Mouse (Mus musculus) midbrain, postnatal 0 days (tissue): Measurements from ENCODE around the gene Abca2. TPM values are rescaled to one million over a fixed set of nuclear protein-coding genes. Genes with fewer than 3 reads are reported as not detected.

Experiments used
- ATAC-seq: fragments of 200-750 bp; cut with Nextera tagmentation; 2 replicates; pipeline ENCODE4 v1.8.0; 2017; ENCODE audit warnings: moderate number of reproducible peaks, mild to moderate bottlenecking, moderate TSS enrichment, moderate library complexity; ENCODE audit not compliant: low FRiP score
- DNase-seq: peaks from one replicate; pipeline ENCODE4 v3.0.0-alpha.2; 2015; ENCODE audit warnings: low spot score
- H3K27ac ChIP-seq: fragments of 300-500 bp; sonication (generic); 2 replicates; pipeline ENCODE4 v1.5.1; 2014; ENCODE audit warnings: low read depth, mild to moderate bottlenecking, low read length, mixed read lengths
- H3K27me3 ChIP-seq: fragments of 300-500 bp; sonication (generic); 2 replicates; pipeline ENCODE4 v1.6.1; 2014; ENCODE audit warnings: low read length, control low read depth, mixed read lengths; ENCODE audit not compliant: insufficient read depth
- H3K36me3 ChIP-seq: fragments of 300-500 bp; sonication (generic); 2 replicates; pipeline ENCODE4 v1.6.1; 2014; ENCODE audit warnings: low read length, control low read depth, mixed read lengths; ENCODE audit not compliant: insufficient read depth
- H3K4me1 ChIP-seq: fragments of 300-500 bp; sonication (generic); 2 replicates; pipeline ENCODE4 v1.6.1; 2014; ENCODE audit warnings: mild to moderate bottlenecking, control low read depth, antibody characterized with exemption, low read length, mixed read lengths; ENCODE audit not compliant: insufficient read depth
- H3K4me2 ChIP-seq: fragments of 300-500 bp; sonication (generic); 2 replicates; pipeline ENCODE4 v1.6.1; 2014; ENCODE audit warnings: low read depth, mild to moderate bottlenecking, low read length, mixed read lengths; ENCODE audit not compliant: poor library complexity, severe bottlenecking
- H3K4me3 ChIP-seq: fragments of 300-500 bp; sonication (generic); 2 replicates; pipeline ENCODE4 v1.5.1; 2014; ENCODE audit warnings: low read depth, mild to moderate bottlenecking, low read length, moderate library complexity
- H3K9ac ChIP-seq: fragments of 300-500 bp; sonication (generic); replicated peaks from 2 replicates; pipeline ENCODE4 v1.6.1; 2014; ENCODE audit warnings: mild to moderate bottlenecking, low read length, moderate library complexity, mixed read lengths; ENCODE audit not compliant: poor library complexity, severe bottlenecking
- H3K9me3 ChIP-seq: fragments of 300-500 bp; sonication (generic); 2 replicates; pipeline ENCODE4 v1.6.1; 2016; ENCODE audit warnings: low read length, control low read depth
- CTCF ChIP-seq: IDR thresholded peaks from 2 replicates; pipeline ENCODE4 v1.5.1; 2016; ENCODE audit warnings: antibody characterized with exemption, mild to moderate bottlenecking
- WGBS: fragments of 180-500 bp; shearing (Covaris S2); extraction: QIAGEN DNeasy Blood & Tissue Kit; methylation state at CpG from one replicate; pipeline ENCODE4 v1.1.7; 2014; 5-methylcytosine and 5-hydroxymethylcytosine counted together
- polyA plus RNA-seq: library from polyadenylated mRNA; unstranded; fragments of >200 nt; fragmentation: Nextera tagmentation; extraction: Ambion mirVana; gene quantifications from 2 replicates; pipeline ENCODE4 v1.2.1, GENCODE M21; 2015
- total RNA-seq: library from RNA; depleted of rRNA; stranded (reverse); fragments of >200 nt; gene quantifications from 2 replicates; pipeline ENCODE4 v1.2.3, GENCODE M21; 2014

Abca2 gene
- total and polyA plus RNA-seq, 2 experiments from 2014 or later = 13.5 to 84.3 TPM

- DNase-seq (peak; percentile 6), ATAC-seq (no peak)
- H3K9ac ChIP-seq = peak overlapping the region; percentile 93
- H3K36me3 ChIP-seq = peaks cover 20% of the 10 kb centered on the region
- peak overlapping the region; percentile 86; the same call in 1 of the 2 replicates for H3K27ac ChIP-seq
- TF ChIP-seq CTCF = no peak
- peak overlapping the region; percentile 69 for H3K4me2 ChIP-seq
- H3K4me1 ChIP-seq = peaks cover 16% of the 10 kb centered on the region
- H3K4me3 ChIP-seq = peak overlapping the region; percentile 86
- H3K27me3 ChIP-seq = no peaks in the 10 kb centered on the region
- no peaks in the 10 kb centered on the region for H3K9me3 ChIP-seq
- 59% methylated on average over 5 of the region's 5 CpGs for WGBS
These were observed 1.1 kb downstream of the Abca2 start for GRCm38 (mm10) chr2:25429435-25430180.

GRCm38 (mm10) chr2:25430395-25431233, 2.1 kb downstream of the Abca2 start:
- H3K27me3 ChIP-seq = no peaks in the 10 kb centered on the region
- peak overlapping the region; percentile 69 for H3K4me2 ChIP-seq
- H3K27ac ChIP-seq = no peak overlapping the region
- ATAC-seq (no peak), DNase-seq (peak; percentile 32)
- H3K9me3 ChIP-seq = no peaks in the 10 kb centered on the region
- peaks cover 30% of the 10 kb centered on the region for H3K36me3 ChIP-seq
- peak overlapping the region; percentile 33; the same call in 1 of the 2 replicates for H3K9ac ChIP-seq
- peak overlapping the region; percentile 1; the same call in 1 of the 2 replicates for H3K4me3 ChIP-seq
- H3K4me1 ChIP-seq = peaks cover 16% of the 10 kb centered on the region
- WGBS = 50% methylated on average over 17 of the region's 17 CpGs
- TF ChIP-seq CTCF = no peak

DNA sequence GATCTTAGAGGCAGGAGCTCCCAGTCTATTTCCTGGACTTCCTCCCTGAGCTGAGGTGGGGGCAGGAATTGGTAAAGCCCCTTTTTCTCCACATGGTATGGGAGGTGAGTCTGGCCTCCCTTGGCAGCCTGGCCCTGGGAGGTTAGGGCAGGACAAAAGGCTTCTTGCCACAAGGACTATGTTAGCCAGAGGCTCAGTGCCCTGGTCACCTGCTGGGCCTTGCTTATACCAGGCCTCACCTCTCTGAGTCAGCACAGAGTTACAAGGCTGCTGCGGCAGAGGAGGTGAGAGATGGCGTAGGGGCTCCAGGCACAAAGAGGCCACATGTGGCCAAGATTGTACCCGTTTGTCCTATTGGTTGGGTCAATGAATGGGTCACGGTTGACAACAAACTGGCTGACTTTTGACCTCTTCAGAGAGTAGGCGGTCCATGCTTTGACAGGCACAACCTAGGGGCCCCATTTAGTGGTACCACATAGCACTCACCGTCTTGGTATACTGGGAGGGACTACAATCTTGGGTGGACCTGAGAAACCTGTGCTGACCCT, 2.9 kb downstream of the Abca2 start:
- no peak overlapping the region for H3K4me3 ChIP-seq
- 44% methylated on average over 6 of the region's 6 CpGs for WGBS
- no peaks in the 10 kb centered on the region for H3K27me3 ChIP-seq
- peak overlapping the region; percentile 33; the same call in 1 of the 2 replicates for H3K9ac ChIP-seq
- no peak overlapping the region for H3K27ac ChIP-seq
- H3K9me3 ChIP-seq = no peaks in the 10 kb centered on the region
- ATAC-seq = no peak
- H3K4me2 ChIP-seq = peak overlapping the region; percentile 69
- DNase-seq = no peak
- peaks cover 16% of the 10 kb centered on the region for H3K4me1 ChIP-seq
- H3K36me3 ChIP-seq = peaks cover 37% of the 10 kb centered on the region
- TF ChIP-seq CTCF = no peak

- DNase-seq = no peak
- Histone ChIP-seq H3K4me2 (no peak overlapping the region), H3K27ac (no peak overlapping the region), H3K36me3 (peaks cover 49% of the 10 kb centered on the region), H3K9ac (no peak overlapping the region), H3K4me1 (peaks cover 16% of the 10 kb centered on the region), H3K9me3 (no peaks in the 10 kb centered on the region), H3K27me3 (no peaks in the 10 kb centered on the region), H3K4me3 (no peak overlapping the region)
- ATAC-seq = no peak
- 80% methylated on average over 11 of the region's 11 CpGs for WGBS
- no peak for TF ChIP-seq CTCF
These were observed 4.0 kb downstream of the Abca2 start for GRCm38 (mm10) chr2:25432326-25433098.

DNA sequence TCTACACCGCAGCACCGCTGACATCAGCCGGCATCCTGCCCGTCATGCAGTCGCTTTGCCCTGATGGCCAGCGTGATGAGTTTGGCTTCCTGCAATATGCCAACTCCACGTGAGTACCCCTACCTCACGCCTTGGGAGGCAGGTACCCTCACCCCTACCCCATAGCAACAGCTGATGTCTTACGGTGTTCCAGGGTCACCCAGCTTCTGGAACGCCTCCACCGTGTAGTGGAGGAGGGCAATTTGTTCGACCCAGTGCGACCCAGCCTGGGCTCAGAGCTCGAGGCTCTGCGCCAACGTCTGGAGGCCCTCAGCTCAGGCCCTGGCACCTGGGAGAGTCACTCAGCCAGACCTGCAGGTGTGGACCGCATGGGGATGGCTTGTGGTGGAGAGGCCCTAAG, 4.6 kb downstream of the Abca2 start:
- TF ChIP-seq CTCF = no peak
- Histone ChIP-seq H3K27ac (no peak overlapping the region), H3K9me3 (no peaks in the 10 kb centered on the region), H3K4me2 (no peak overlapping the region), H3K4me3 (no peak overlapping the region), H3K4me1 (peaks cover 16% of the 10 kb centered on the region), H3K9ac (no peak overlapping the region), H3K27me3 (no peaks in the 10 kb centered on the region), H3K36me3 (peaks cover 54% of the 10 kb centered on the region)
- ATAC-seq = no peak
- 91% methylated on average over 17 of the region's 17 CpGs for WGBS
- no peak for DNase-seq
